Mouse (Mus musculus): Measurements from ENCODE around the gene Trub2.
"Not testable (repeated sequence)": the region's sequence is repeated elsewhere in the genome, so short reads cannot be mapped to it uniquely, and the experiment has no call there.

The Trub2 gene

DNA sequence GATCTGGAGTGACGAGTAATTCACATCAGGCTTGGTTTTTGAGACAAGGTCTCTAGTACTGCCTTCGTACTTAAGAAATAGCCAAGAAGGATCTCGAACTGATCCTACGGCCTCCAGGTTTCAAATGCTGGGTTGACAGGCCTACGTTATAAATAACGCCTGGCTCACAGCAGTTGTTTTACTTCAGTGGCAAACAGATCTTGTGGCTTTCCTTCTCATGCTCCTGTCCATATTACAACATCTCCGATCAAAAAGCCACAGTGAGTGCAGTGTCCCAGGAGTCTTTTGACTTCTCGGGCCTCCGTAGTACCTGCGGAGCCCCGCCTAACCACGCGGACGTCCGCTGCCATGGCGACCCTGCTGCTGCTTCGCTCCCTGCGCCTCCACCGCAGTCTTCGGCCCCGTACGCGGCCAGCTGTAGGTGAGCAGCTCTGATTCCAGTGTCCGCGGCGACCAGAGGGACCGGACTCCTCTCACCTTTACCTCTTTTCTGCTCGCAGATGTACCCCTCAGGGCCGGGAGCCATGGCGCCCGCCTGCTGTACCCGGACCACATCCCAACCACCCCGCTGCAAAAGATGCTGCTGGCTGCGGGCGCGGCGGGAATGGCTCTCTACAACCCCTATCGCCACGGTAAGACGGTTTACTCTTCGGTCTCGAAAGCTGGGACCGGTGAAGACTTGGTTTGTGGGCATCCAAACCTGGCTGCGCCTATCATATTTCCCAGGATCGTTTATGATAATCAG lies at the start of gene Trub2:
Gene Trub2, minus strand, starts transcription at position 566 of the 745 bp plus-strand sequence.
- peak; percentile 87 for DNase-seq

DNA sequence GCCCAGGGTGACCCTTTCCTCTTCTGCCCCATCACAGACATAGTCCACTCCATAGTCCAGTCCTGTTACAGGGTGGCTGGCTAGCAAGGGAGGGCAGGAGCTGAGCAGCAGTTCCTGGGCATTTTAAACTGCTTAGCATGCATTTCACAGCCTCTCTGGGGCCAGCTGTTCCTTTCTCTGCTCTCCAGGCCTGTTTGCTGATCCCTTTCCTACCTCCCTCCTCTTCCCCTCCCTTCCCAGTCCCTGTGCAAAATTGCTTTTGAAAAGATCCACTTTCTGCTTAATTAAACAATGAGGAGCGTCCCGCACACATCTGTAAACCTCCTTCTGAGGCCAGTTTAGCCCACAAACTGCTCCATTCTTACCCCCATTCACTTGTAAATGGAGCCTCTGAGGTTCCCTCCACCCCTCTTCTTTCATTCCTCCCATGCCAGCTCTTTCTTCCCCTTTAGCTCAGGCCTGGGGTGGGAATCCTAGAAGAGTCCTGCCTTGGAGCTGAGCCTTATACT lies 47.1 kb upstream of the Trub2 start:
- DNase-seq = peak; percentile 63

DNA sequence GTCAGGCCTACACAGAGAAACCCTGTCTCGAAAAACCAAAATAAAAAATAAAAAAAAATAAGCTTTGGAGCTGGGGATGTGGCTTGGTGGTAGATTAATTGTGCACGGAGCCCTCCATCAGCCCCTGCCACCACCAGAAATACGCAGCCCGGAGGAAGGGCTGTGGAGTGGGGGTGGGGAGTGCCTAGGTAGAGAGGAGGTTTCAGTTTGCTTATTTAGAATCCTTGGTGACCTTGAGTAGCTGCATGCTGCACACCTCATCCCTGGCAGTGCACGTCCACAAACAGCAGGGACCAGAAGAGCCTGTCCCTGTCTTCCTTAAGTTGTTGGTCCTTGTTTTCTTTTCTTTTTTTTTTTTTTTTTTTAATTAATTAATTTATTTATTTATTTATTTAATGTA lies 45.5 kb upstream of the Trub2 start:
- DNase-seq = no peak

GRCm38 (mm10) chr2:29831106-29831505 lies 42.8 kb upstream of the Trub2 start:
- no peak for DNase-seq

DNA sequence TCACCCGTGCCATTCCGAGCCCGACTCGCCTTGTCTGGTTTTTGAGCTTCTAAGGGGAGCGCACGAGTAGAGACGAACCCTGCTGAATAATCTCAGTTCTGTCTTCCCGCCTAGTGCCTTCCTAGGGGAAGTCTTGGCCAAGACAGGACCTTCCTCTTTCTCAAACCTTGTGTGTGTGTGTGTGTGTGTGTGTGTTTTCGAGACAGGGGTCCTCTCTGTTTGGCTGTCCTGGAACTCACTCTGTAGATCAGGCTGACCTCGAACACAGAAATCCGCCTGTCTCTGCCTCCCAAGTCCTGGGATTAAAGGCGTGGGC lies 39.4 kb upstream of the Trub2 start:
- no peak for DNase-seq

DNA sequence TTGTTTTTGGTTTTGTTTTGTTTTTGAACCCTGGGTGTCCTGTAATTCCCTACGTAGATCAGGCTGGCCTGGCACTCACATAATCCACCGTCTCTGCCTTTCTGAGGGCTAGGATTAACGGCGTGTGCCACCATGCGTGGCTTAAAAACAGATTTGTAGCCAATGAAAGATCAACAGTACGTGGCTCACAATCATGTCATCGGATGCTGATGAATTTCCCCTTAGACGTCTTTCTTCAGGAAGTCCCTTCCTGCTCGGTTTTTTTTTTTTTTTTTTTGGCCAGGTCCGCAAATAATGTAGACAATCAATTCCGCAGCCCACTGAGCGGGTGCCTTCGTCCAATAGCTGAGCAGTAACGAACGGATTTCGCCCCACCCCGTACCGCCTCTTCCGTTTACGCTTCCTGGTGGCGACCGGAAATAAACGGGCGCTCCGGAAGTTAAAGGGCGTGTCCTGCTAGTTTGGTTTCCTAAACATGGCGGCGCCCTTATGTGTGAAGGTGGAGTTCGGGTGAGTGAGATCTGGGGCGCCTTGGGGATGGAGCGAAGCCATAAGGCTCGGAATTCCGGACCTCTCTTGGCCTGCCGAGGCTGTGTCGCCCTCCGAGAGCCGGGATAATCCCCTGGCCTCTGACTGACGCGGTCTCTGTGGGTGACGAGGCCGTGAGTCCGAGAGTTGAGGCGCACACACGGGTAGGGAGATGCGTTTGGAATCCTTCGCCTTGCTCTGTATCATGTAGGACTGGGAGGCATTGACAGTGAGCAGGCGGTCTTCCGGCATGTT lies 38.8 kb upstream of the Trub2 start:
- peak; percentile 97 for DNase-seq

DNA sequence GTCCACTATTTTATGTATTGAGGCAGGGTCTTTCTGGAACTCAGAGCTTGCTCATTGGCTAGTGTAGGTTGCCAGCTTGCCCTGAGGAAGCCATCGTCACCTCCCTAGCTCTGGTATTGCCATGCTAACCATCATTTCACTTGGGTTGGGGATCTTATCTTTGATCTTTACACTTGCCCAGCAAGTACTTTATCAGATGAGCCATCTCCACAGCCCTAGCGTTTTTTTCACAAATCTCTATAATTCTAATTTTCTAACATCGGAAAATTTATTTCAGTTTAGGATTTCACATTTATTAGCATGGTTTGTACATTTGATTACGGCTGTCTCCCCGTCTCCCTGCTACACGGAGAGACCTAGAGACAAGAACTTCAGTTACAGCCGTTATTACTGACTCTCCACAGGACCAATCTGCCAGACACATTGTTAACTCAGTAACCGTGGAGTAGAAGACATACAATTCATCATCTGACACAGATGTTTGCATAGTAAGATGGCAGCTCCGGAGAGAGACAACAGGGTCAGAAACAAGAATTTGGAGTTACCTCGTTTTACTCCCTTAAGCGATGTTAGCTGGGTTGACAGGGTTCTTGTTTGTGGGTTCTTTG lies 38.1 kb upstream of the Trub2 start:
- no peak for DNase-seq

DNA sequence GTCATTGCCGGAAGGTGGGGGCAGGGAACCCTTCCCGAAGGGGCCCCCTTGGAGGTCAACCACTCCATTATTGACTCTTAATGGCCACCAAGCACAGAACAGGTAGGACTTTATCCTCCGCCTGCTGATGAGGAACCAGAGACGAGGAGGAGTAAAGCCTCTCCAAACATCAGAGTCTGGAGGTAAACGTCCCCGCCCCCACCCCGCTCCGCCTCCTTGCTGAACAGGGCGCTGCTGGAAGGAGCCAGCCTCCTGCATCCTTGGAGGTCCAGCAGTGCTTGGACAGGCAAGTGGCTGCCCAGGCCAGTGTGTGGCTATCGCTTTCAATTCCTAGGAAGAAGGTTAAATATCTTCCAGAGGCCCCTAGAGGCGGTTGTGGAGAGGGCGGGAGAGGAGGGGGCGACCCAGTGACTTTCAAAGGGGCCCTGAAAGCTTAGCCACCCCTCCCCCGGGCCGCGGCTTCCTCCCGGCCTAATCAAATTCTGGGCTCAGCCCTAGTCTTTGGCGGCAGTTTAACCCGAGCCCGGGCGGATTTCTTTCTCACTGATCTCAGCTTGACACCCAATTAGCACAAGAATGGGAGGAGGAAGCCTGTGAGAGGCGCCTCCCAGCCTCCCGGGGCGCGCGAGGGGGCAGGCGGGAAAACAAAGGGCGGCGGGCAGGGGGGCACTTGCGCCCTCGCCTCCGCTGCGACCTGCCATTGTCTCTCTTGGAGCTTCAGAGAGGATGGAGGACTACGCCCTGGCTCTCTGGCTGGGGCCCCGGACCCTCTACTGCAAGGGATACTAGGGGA lies 31.9 kb upstream of the Trub2 start, which contains the start of gene Urm1:
Gene Urm1, plus strand, starts transcription at position 51 of the 793 bp plus-strand sequence.
- DNase-seq = peak; percentile 55

GRCm38 (mm10) chr2:29819363-29819762 lies 31.1 kb upstream of the Trub2 start:
- no peak for DNase-seq

GRCm38 (mm10) chr2:29817426-29818232 lies 29.3 kb upstream of the Trub2 start:
- DNase-seq = peak; percentile 81

DNA sequence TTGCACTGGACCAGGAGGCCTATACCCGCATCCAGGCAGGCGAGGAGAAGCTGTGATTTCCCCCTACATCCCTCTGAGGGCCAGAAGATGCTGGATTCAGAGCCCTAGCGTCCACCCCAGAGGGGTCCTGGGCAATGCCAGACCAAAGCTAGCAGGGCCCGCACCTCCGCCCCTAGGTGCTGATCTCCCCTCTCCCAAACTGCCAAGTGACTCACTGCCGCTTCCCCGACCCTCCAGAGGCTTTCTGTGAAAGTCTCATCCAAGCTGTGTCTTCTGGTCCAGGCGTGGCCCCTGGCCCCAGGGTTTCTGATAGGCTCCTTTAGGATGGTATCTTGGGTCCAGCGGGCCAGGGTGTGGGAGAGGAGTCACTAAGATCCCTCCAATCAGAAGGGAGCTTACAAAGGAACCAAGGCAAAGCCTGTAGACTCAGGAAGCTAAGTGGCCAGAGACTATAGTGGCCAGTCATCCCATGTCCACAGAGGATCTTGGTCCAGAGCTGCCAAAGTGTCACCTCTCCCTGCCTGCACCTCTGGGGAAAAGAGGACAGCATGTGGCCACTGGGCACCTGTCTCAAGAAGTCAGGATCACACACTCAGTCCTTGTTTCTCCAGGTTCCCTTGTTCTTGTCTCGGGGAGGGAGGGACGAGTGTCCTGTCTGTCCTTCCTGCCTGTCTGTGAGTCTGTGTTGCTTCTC lies 27.5 kb upstream of the Trub2 start:
- DNase-seq = no peak

GRCm38 (mm10) chr2:29803400-29803831 lies 15.1 kb upstream of the Trub2 start:
- peak; percentile 30 for DNase-seq

- no peak for DNase-seq
These were observed 14.5 kb upstream of the Trub2 start for GRCm38 (mm10) chr2:29802827-29803201.

- DNase-seq = peak; percentile 95
These were observed 13.9 kb upstream of the Trub2 start, which contains the start of gene Slc27a4 for GRCm38 (mm10) chr2:29802075-29802826. Gene Slc27a4, plus strand, starts transcription at chr2:29802634.

GRCm38 (mm10) chr2:29792772-29793487 lies 4.6 kb upstream of the Trub2 start:
- DNase-seq = no peak

DNA sequence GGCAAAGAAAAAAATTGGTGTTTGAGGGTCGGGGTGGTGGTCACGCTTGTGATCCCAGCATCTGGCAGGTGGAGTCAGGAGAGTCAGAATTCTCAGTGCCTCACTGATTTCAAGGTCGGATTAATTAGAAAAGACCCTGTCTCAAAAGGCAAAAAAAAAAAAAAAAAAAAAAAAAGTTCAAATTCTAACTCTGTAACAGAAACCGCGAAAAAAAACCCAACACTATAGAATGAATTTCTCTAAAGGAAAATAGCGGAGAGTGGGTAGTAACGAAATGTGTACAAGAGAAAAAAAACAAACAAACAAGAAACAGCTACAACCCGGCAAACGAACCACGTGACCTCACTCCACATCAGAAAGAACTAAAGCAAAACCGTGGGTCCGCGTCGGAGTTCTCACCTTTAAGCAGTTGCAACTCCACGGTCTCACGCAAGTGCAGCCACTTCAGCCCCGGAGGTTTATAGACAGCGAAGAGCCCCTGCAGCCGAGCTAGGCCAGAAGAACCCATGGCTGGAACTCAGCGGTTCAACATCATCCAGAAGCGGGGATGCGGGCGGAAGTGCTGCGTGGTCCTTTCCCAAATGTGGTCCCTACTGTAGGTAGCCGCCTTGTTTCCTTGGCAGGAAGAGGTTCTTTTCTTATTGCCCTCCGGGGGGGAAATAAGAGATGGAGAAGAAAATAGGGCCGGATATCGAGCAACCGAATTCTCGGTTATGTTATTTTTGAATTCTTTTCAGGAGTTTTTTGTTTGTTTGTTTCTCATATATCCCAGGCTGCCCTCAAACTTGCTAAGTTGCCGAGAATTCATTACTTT lies 991 bp downstream of the Trub2 start, which contains the start of gene Coq4:
Gene Coq4, plus strand, starts transcription at position 390 of the 814 bp plus-strand sequence.
- peak; percentile 92 for DNase-seq

GRCm38 (mm10) chr2:29784290-29784689 lies 4.0 kb downstream of the Trub2 start:
- no peak for DNase-seq

GRCm38 (mm10) chr2:29781256-29781655 lies 7.0 kb downstream of the Trub2 start:
- not testable (repeated sequence) for DNase-seq

GRCm38 (mm10) chr2:29773323-29773722 lies 15.0 kb downstream of the Trub2 start:
- DNase-seq = no peak

Measured in kidney, adult 11 months (tissue).